Mouse (Mus musculus) G1E (cell line): ENCODE measurements around the gene Farp2.

Source experiments
- CTCF ChIP-seq: IDR thresholded peaks from 2 replicates; pipeline ENCODE4 v1.5.1; 2012; ENCODE audit warnings: low read depth, low read length, inconsistent platforms, mixed read lengths
- GATA1 ChIP-seq: IDR thresholded peaks from 2 replicates; pipeline ENCODE4 v1.6.1; 2012; ENCODE audit warnings: borderline replicate concordance, low read length, inconsistent platforms, mixed read lengths

GRCm38 (mm10) chr1:93667760-93668400 lies 156.0 kb downstream of the Farp2 start:
- no peak for TF ChIP-seq CTCF
- TF ChIP-seq GATA1, result no peak
